In the genomic region with DNA sequence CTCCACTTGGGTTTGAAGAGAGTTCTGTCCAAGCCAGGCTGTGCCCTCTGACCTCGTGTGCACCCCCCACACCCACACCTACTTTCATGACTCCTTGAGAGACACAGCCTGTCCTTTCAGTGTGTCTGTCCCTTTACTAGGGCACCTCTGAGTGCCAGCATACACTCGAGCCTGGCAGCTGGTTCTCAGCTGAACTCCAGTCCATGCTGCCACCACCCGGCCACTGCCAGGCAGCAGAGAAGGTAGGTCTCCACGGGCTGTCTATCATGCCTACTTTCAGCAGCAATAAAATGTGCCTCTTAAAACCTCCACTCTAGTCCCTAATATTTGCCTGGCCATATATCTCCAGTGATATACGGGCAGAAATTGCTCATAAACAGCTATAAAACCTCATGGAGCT, we compare ENCODE assay signal across 9 mouse cellular contexts. TPM values are rescaled to one million over a fixed set of nuclear protein-coding genes. Genes with fewer than 3 reads are reported as not detected.
A peak's percentile ranks its signal among the peaks of the same experiment; 100 is the strongest.
DNase-seq lines count a peak whose midpoint lies in the region; ATAC-seq and TF ChIP-seq lines count a peak whose summit lies in the region.
"Had no signal": no experiment of that assay in that cellular context is flagged by ENCODE, and none has a peak within 500 bp of the region (broad histone marks: within the 10 kb centered on the region; RNA-seq: fewer than 3 reads in every experiment).

No protein-coding gene starts in this region.

- no peak overlapping the region for H3K4me3 ChIP-seq in hindbrain, postnatal 0 days (ENCODE audit: low read length)
- no peak overlapping the region for H3K4me3 ChIP-seq in hindbrain, embryonic 10.5 days
- H3K4me3 ChIP-seq: embryonic facial prominence, embryonic 13.5 days had no signal

- DNase-seq in hindbrain, postnatal 0 days (ENCODE audit: low spot score): peak; percentile 67
- no peak for DNase-seq in hindbrain, embryonic 10.5 days (ENCODE audit: low spot score)
- DNase-seq in urinary bladder, postnatal 14 days (ENCODE audit: low spot score): peak; percentile 53
- no peak for DNase-seq in urinary bladder, postnatal 10 days (ENCODE audit: low spot score)
- peak; percentile 31 to 40 for DNase-seq in heart, postnatal 36 days
- DNase-seq in urinary bladder, postnatal 36 days (ENCODE audit: low spot score in 2 of 2): peak; percentile 24 to 57

- ATAC-seq in hindbrain, postnatal 0 days: peak; percentile 67; the same call in 1 of the 2 replicates
- ATAC-seq in granulocyte monocyte progenitor cell, adult 5-6 weeks (replicated peaks; ENCODE audit: poor library complexity, severe bottlenecking): no peak
- ATAC-seq in activated CD4-positive, CD25-positive, alpha-beta regulatory T cell, adult 4 months: no peak

- H3K36me3 ChIP-seq in hindbrain, postnatal 0 days (ENCODE audit: insufficient read depth, low read length): no peaks in the 10 kb centered on the region
- H3K36me3 ChIP-seq in hindbrain, embryonic 10.5 days: no peaks in the 10 kb centered on the region
- H3K36me3 ChIP-seq: embryonic facial prominence, embryonic 13.5 days had no signal

- no peak overlapping the region for H3K27ac ChIP-seq in hindbrain, postnatal 0 days
- no peak overlapping the region for H3K27ac ChIP-seq in hindbrain, embryonic 10.5 days

- intact Hi-C loops in heart, postnatal 36 days (cut with DNase I): no loop called here

- H3K9ac ChIP-seq in hindbrain, postnatal 0 days (replicated peaks; ENCODE audit: low read length): no peak overlapping the region
- H3K9ac ChIP-seq: embryonic facial prominence, embryonic 13.5 days had no signal

- no peak overlapping the region for H3K4me2 ChIP-seq in hindbrain, postnatal 0 days (ENCODE audit: low read depth, low read length)
- H3K4me2 ChIP-seq: embryonic facial prominence, embryonic 13.5 days had no signal

- 36% methylated on average over 5 of the region's 5 CpGs for WGBS in hindbrain, postnatal 0 days
- whole genome bisulfite sequencing in hindbrain, embryonic 10.5 days: 59% methylated on average over 5 of the region's 5 CpGs

- no peaks in the 10 kb centered on the region; the same call in 1 of the 2 replicates for H3K4me1 ChIP-seq in hindbrain, postnatal 0 days (ENCODE audit: insufficient read depth, low read length)
- peaks cover 9% of the 10 kb centered on the region for H3K4me1 ChIP-seq in hindbrain, embryonic 10.5 days (replicated peaks)

- peak; percentile 66 for TF ChIP-seq CTCF in hindbrain, postnatal 0 days (IDR thresholded peaks at IDR 0.05; ENCODE audit: low read depth)

- H3K27me3 ChIP-seq in hindbrain, postnatal 0 days (ENCODE audit: insufficient read depth, low read length): peaks cover 14% of the 10 kb centered on the region
- peaks cover 97% of the 10 kb centered on the region for H3K27me3 ChIP-seq in hindbrain, embryonic 10.5 days (ENCODE audit: insufficient read depth, poor library complexity, severe bottlenecking)

- H3K9me3 ChIP-seq in hindbrain, postnatal 0 days (ENCODE audit: low read length): no peaks in the 10 kb centered on the region
- H3K9me3 ChIP-seq in hindbrain, embryonic 10.5 days: no peaks in the 10 kb centered on the region
- H3K9me3 ChIP-seq: embryonic facial prominence, embryonic 13.5 days had no signal

RNA-seq across cellular contexts. Expression of gene Smug1, which starts 45.5 kb away (rescaled TPM):
- 22.7 and 40.1 TPM in 2 replicates for total RNA-seq in hindbrain, postnatal 0 days (2014; rRNA removed)
- 11.9 and 13.2 TPM in 2 replicates for polyA plus RNA-seq in hindbrain, postnatal 0 days (2015; fragmentation: Nextera tagmentation; extraction: Ambion mirVana)
- 24.3 TPM in 2 replicates for polyA plus RNA-seq in hindbrain, embryonic 10.5 days (2016; fragmentation: Nextera tagmentation; extraction: Ambion mirVana)
- total RNA-seq in heart, postnatal 36 days (2021): 10 to 100 TPM; 13.2 to 15.7 TPM
- 3.3 and 4.7 TPM in 2 replicates for total RNA-seq in granulocyte monocyte progenitor cell, adult 5-6 weeks (2014; fragmentation: Nextera tagmentation)
- total RNA-seq in granulocyte monocyte progenitor cell, adult 5-6 weeks (2017): 1.8 and 4.0 TPM in 2 replicates
- polyA plus RNA-seq in activated CD4-positive, CD25-positive, alpha-beta regulatory T cell, adult 4 months (2017; shearing (Covaris generic)): 1 to 10 TPM; 4.0 to 5.8 TPM

Comparison
In these comparisons a context has a peak if more than half of its experiments do, and no peak if none do; other contexts are left out.
1. DNase-seq: peak in hindbrain, postnatal 0 days (single experiment), urinary bladder, postnatal 14 days (single experiment), heart, postnatal 36 days (2 of 2) and urinary bladder, postnatal 36 days (2 of 2); none in hindbrain, embryonic 10.5 days (single experiment) and urinary bladder, postnatal 10 days (single experiment).